Mouse (Mus musculus) E14TG2a.4 (cell line): ENCODE measurements around the gene Hdac9.

Experiments
- CTCF ChIP-seq: conservative IDR thresholded peaks from 2 replicates; pipeline ENCODE4 v1.5.1; 2014; ENCODE audit warnings: low read length
- POU5F1 ChIP-seq: IDR thresholded peaks from 2 replicates; pipeline ENCODE4 v1.6.1; 2014; ENCODE audit warnings: low read length, borderline replicate concordance

DNA sequence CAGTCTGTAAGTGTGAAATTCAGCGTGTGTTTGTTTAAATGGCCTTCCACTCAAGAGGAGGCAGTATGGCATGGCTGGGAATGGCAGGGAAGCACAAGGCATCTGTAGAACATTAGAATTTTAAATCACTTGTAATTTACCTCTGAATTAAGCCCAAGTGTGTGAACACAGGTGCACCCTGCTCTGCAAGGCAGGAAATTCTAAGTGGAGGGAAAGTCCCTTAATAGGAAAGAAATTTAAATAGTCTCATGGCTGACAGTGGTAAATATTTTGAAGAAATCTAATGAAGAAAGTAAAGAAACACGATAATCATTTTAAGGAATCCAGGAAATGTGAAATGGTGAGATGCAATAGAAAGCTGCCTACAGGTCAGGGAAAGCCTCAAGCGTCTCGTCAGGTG is 114.6 kb downstream of the Hdac9 start:
- TF ChIP-seq CTCF, result no peak
- no peak for TF ChIP-seq POU5F1
